8 mouse cellular contexts compared by ENCODE assay signal in genomic region chr17:34899053-34899889, GRCm38 (mm10). TPM values are rescaled to one million over a fixed set of nuclear protein-coding genes. Genes with fewer than 3 reads are reported as not detected.
DNase-seq lines count a peak whose midpoint lies in the region; ATAC-seq and TF ChIP-seq lines count a peak whose summit lies in the region.

No protein-coding gene starts in this region.

- no peaks in the 10 kb centered on the region for H3K4me1 ChIP-seq in embryonic fibroblast, embryonic 13.5 days (ENCODE audit: control insufficient read depth, insufficient read depth, low read length)
- H3K4me1 ChIP-seq in hindbrain, embryonic 12.5 days: peaks cover 43% of the 10 kb centered on the region
- peaks cover 39% of the 10 kb centered on the region for H3K4me1 ChIP-seq in limb, embryonic 13.5 days
- H3K4me1 ChIP-seq in midbrain, embryonic 15.5 days: peaks cover 48% of the 10 kb centered on the region

- H3K36me3 ChIP-seq in hindbrain, embryonic 12.5 days: peaks cover 32% of the 10 kb centered on the region
- peaks cover 40% of the 10 kb centered on the region for H3K36me3 ChIP-seq in limb, embryonic 13.5 days
- 0 out of 2 replicates have a peak, but pooled peaks cover 3% of the 10 kb centered on the region for H3K36me3 ChIP-seq in midbrain, embryonic 15.5 days (replicated peaks)

- peak overlapping the region; percentile 82 for H3K27ac ChIP-seq in embryonic fibroblast, embryonic 13.5 days (ENCODE audit: insufficient read depth, low read length)
- peak overlapping the region; percentile 98 for H3K27ac ChIP-seq in hindbrain, embryonic 12.5 days
- H3K27ac ChIP-seq in limb, embryonic 13.5 days: peak overlapping the region; percentile 95
- peak overlapping the region; percentile 97 for H3K27ac ChIP-seq in midbrain, embryonic 15.5 days

- H3K9me3 ChIP-seq in hindbrain, embryonic 12.5 days (replicated peaks): no peaks in the 10 kb centered on the region
- no peaks in the 10 kb centered on the region for H3K9me3 ChIP-seq in limb, embryonic 13.5 days
- no peaks in the 10 kb centered on the region for H3K9me3 ChIP-seq in midbrain, embryonic 15.5 days

- no peaks in the 10 kb centered on the region for H3K27me3 ChIP-seq in hindbrain, embryonic 12.5 days
- no peaks in the 10 kb centered on the region for H3K27me3 ChIP-seq in limb, embryonic 13.5 days
- no peaks in the 10 kb centered on the region for H3K27me3 ChIP-seq in midbrain, embryonic 15.5 days (replicated peaks)

- peak; percentile 32 for DNase-seq in layer of hippocampus, adult 11-12 months (ENCODE audit: low spot score)
- DNase-seq in layer of hippocampus, adult 8-10 months (ENCODE audit: low spot score in 2 of 2): no peak
- peak; percentile 73 for DNase-seq in adrenal gland, postnatal 14 days
- peak; percentile 56 for DNase-seq in thymus, adult 18-20 months

- H3K4me2 ChIP-seq in hindbrain, embryonic 12.5 days (replicated peaks): peak overlapping the region; percentile 98
- peak overlapping the region; percentile 96 for H3K4me2 ChIP-seq in limb, embryonic 13.5 days (replicated peaks)
- H3K4me2 ChIP-seq in midbrain, embryonic 15.5 days: peak overlapping the region; percentile 91

- under 1% methylated on average over 30 of the region's 45 CpGs for WGBS in hindbrain, embryonic 12.5 days
- WGBS in limb, embryonic 13.5 days: under 1% methylated on average over 39 of the region's 45 CpGs
- under 1% methylated on average over 36 of the region's 45 CpGs for WGBS in midbrain, embryonic 15.5 days

- TF ChIP-seq CTCF in embryonic fibroblast, embryonic 13.5 days (IDR thresholded peaks at IDR 0.05; ENCODE audit: borderline replicate concordance, insufficient read depth, low read length): no peak

- no peak; the same call in 1 of the 2 replicates for TF ChIP-seq POLR2A in embryonic fibroblast, embryonic 13.5 days (IDR thresholded peaks at IDR 0.05; ENCODE audit: low read depth, low read length)

- peak overlapping the region; percentile 100 for H3K9ac ChIP-seq in hindbrain, embryonic 12.5 days
- H3K9ac ChIP-seq in limb, embryonic 13.5 days: peak overlapping the region; percentile 98
- peak overlapping the region; percentile 97 for H3K9ac ChIP-seq in midbrain, embryonic 15.5 days

- H3K4me3 ChIP-seq in embryonic fibroblast, embryonic 13.5 days (ENCODE audit: insufficient read depth, low read length): peak overlapping the region; percentile 79
- H3K4me3 ChIP-seq in hindbrain, embryonic 12.5 days: peak overlapping the region; percentile 100
- H3K4me3 ChIP-seq in limb, embryonic 13.5 days: peak overlapping the region; percentile 92
- peak overlapping the region; percentile 93 for H3K4me3 ChIP-seq in midbrain, embryonic 15.5 days

- peak; percentile 8; the same call in 1 of the 2 replicates for ATAC-seq in hindbrain, embryonic 12.5 days (ENCODE audit: low FRiP score)
- no peak for ATAC-seq in limb, embryonic 13.5 days (ENCODE audit: low FRiP score, low read depth)
- no peak for ATAC-seq in midbrain, embryonic 15.5 days (replicated peaks)

RNA-seq across cellular contexts. Expression of gene Ehmt2, which starts 1.0 kb away (rescaled TPM):
- total RNA-seq in layer of hippocampus, adult 8-10 months (2022): 100 to 1,000 TPM; 186 to 199 (median 189) TPM
- 112 and 134 TPM in 2 replicates for total RNA-seq in adrenal gland, postnatal 14 days (2021)
- 84.7 and 94.2 TPM in 2 replicates for polyA plus RNA-seq in embryonic fibroblast, embryonic 13.5 days (2011; ENCODE audit: insufficient read length, low read depth, missing spikeins)
- polyA plus RNA-seq in hindbrain, embryonic 12.5 days (2016; fragmentation: Nextera tagmentation; extraction: Ambion mirVana): 110 and 113 TPM in 2 replicates
- polyA plus RNA-seq in limb, embryonic 13.5 days (2015; fragmentation: Nextera tagmentation; extraction: Ambion mirVana): 97.0 and 103 TPM in 2 replicates
- 113 and 119 TPM in 2 replicates for polyA plus RNA-seq in midbrain, embryonic 15.5 days (2015; fragmentation: Nextera tagmentation; extraction: Ambion mirVana)

RNA-seq across cellular contexts. Expression of gene C2, which starts 1.2 kb away (rescaled TPM):
- total RNA-seq in layer of hippocampus, adult 8-10 months (2022): 1 to 10 TPM; 3.1 to 4.4 (median 4.3) TPM
- 43.2 and 54.5 TPM in 2 replicates for total RNA-seq in adrenal gland, postnatal 14 days (2021)
- 3.0 and 6.6 TPM in 2 replicates for polyA plus RNA-seq in embryonic fibroblast, embryonic 13.5 days (2011; ENCODE audit: insufficient read length, low read depth, missing spikeins)
- 1.4 and 2.6 TPM in 2 replicates for polyA plus RNA-seq in hindbrain, embryonic 12.5 days (2016; fragmentation: Nextera tagmentation; extraction: Ambion mirVana)
- polyA plus RNA-seq in limb, embryonic 13.5 days (2015; fragmentation: Nextera tagmentation; extraction: Ambion mirVana): 1.6 and 2.4 TPM in 2 replicates
- 2.1 and 3.1 TPM in 2 replicates for polyA plus RNA-seq in midbrain, embryonic 15.5 days (2015; fragmentation: Nextera tagmentation; extraction: Ambion mirVana)

RNA-seq across cellular contexts. Expression of gene Slc44a4, which starts 15.0 kb away (rescaled TPM):
- total RNA-seq in layer of hippocampus, adult 8-10 months (2022): under 1 TPM; 0.14 to 0.41 (median 0.34) TPM
- total RNA-seq in adrenal gland, postnatal 14 days (2021): 1.5 and 1.7 TPM in 2 replicates
- not detected in 2 replicates for polyA plus RNA-seq in embryonic fibroblast, embryonic 13.5 days (2011; ENCODE audit: insufficient read length, low read depth, missing spikeins)
- polyA plus RNA-seq in hindbrain, embryonic 12.5 days (2016; fragmentation: Nextera tagmentation; extraction: Ambion mirVana): 0.13 and 0.15 TPM in 2 replicates
- 0.14 TPM in 1 of 2 replicates, not detected in the other for polyA plus RNA-seq in limb, embryonic 13.5 days (2015; fragmentation: Nextera tagmentation; extraction: Ambion mirVana)
- not detected in 2 replicates for polyA plus RNA-seq in midbrain, embryonic 15.5 days (2015; fragmentation: Nextera tagmentation; extraction: Ambion mirVana)

RNA-seq across cellular contexts. Expression of gene Gm20547, which starts 17.4 kb away (rescaled TPM):
- total RNA-seq in layer of hippocampus, adult 8-10 months (2022): not detected
- not detected in 2 replicates for total RNA-seq in adrenal gland, postnatal 14 days (2021)
- polyA plus RNA-seq in embryonic fibroblast, embryonic 13.5 days (2011; ENCODE audit: insufficient read length, low read depth, missing spikeins): 0.58 TPM in 1 of 2 replicates, not detected in the other
- polyA plus RNA-seq in hindbrain, embryonic 12.5 days (2016; fragmentation: Nextera tagmentation; extraction: Ambion mirVana): 0.10 and 0.29 TPM in 2 replicates
- not detected in 2 replicates for polyA plus RNA-seq in limb, embryonic 13.5 days (2015; fragmentation: Nextera tagmentation; extraction: Ambion mirVana)
- polyA plus RNA-seq in midbrain, embryonic 15.5 days (2015; fragmentation: Nextera tagmentation; extraction: Ambion mirVana): 0.18 TPM in 1 of 2 replicates, not detected in the other

RNA-seq across cellular contexts. Expression of gene Zbtb12, which starts 20.0 kb away (rescaled TPM):
- 10 to 100 TPM in 2 of 4 experiments, 1 to 10 TPM in 2; 8.3 to 10.2 (median 9.3) TPM for total RNA-seq in layer of hippocampus, adult 8-10 months (2022)
- 13.8 and 15.2 TPM in 2 replicates for total RNA-seq in adrenal gland, postnatal 14 days (2021)
- polyA plus RNA-seq in embryonic fibroblast, embryonic 13.5 days (2011; ENCODE audit: insufficient read length, low read depth, missing spikeins): 12.3 and 16.2 TPM in 2 replicates
- polyA plus RNA-seq in hindbrain, embryonic 12.5 days (2016; fragmentation: Nextera tagmentation; extraction: Ambion mirVana): 12.0 and 12.8 TPM in 2 replicates
- 5.4 TPM in 2 replicates for polyA plus RNA-seq in limb, embryonic 13.5 days (2015; fragmentation: Nextera tagmentation; extraction: Ambion mirVana)
- polyA plus RNA-seq in midbrain, embryonic 15.5 days (2015; fragmentation: Nextera tagmentation; extraction: Ambion mirVana): 17.4 and 17.5 TPM in 2 replicates

Comparison
In these comparisons a context has a peak if more than half of its experiments do, and no peak if none do; other contexts are left out.
1. DNase-seq: peak in layer of hippocampus, adult 11-12 months (single experiment), adrenal gland, postnatal 14 days (single experiment) and thymus, adult 18-20 months (2 of 2); none in layer of hippocampus, adult 8-10 months (0 of 2).
2. Peak in every context shown above with its lines, with median percentiles within 50 percentile points of each other: H3K27ac ChIP-seq, H3K4me3 ChIP-seq, H3K4me2 ChIP-seq and H3K9ac ChIP-seq.